Mouse (Mus musculus): Measurements from ENCODE around the gene Mars2.
A peak's percentile ranks its signal among the peaks of the same experiment; 100 is the strongest.

The Mars2 gene

DNA sequence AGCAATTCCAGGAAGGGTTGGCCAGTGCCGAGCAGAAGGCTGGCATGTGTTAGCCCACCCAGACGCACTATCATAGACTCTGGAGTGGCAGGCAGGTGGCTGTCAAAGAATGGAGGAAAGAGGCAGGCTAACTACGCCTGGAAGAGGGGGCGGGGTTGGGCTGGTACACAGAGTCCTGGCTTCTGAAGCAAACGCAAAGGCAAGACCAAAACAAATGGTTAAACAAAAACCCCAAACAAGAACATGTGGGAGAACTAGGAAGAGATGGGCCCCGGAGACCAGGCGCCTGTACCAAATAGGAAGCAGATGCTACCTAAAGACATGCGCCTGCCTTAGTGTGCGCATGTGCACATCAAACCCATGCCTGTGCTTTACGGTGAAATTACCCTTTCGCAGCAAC lies 12.9 kb upstream of the Mars2 start:
- DNase-seq: no peak

DNA sequence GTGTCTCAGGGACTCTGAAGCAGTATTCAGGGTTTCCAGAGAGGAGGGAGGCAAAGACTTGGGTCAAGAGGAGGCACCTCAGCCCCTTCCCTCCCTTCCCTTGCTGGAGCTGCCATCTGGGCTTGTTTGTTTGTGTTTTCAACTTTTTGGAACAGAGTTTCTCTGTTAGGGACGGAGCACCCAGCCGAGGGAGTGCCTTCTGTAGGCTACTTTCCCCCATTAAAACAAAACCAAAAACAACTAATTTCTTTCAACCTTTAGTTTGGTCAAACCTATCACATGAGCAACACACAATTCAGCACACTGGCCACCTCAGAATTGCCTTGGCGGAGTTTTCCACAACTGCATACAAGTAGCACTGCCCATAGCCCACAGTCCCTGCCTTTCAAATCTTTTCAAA lies 11.6 kb upstream of the Mars2 start:
- DNase-seq: no peak

DNA sequence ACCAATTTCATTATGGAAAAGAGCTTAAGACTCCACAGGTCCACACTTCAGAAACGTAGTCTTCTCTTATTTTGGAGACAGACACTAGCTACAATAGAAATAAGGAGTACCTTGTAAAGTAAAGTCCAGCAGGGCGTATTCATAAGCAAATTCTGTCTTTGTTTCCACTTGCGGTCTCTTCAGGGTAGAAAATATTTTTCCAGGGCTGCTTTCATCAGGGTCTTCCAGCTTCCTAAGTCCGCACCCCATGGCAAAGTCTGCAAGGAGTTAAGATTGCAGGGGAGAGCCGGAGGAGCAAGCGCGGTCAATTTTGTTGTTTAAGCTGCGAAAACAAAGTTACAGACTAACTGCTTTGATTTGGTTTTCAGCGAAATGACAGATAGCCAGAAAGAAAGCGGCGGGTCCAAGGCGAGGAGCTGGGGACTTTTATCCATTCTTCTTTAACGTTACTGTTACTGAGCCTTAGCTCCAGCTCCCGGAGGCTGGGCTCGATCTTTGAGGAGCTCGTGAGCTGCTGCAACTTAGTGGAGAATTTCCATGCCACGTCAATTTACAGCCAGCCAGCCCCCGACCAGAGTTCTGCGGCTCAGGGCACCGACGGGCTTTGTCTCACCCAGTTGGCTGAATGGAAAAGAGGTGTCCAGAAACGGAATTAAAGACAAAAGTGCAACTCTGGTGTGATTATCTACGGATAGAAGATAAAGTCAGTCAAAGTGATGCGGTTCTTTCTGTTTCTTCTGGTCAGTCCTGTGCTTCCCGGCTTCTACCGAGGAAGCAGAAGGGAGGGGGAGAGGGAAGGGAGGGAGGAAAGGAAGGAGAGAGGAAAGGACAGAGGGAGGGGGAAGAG lies 10.7 kb upstream of the Mars2 start, which contains the start of gene Rftn2:
Gene Rftn2 (minus strand): TSS at position 772 of the 847 bp plus-strand sequence.
- no peak for DNase-seq

DNA sequence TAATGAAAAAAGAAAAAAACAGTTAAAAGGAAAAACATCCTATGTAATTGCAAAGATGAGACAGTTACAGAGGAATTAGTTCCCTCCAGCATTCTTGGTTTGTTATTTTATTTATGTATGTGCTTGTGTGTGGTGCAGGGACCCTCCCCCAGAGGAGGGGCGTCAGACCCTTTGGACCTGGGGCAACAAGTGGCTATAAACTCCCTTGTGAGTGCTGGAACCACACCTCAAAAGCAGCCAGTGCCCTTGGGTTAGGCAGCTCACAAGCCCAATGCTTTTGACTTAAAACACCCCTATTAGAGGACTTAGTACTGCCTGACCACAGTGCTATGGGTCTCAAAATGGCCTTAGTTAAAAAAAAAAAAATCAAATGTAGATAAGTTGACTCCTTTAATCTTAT lies 9.6 kb upstream of the Mars2 start:
- no peak for DNase-seq

DNA sequence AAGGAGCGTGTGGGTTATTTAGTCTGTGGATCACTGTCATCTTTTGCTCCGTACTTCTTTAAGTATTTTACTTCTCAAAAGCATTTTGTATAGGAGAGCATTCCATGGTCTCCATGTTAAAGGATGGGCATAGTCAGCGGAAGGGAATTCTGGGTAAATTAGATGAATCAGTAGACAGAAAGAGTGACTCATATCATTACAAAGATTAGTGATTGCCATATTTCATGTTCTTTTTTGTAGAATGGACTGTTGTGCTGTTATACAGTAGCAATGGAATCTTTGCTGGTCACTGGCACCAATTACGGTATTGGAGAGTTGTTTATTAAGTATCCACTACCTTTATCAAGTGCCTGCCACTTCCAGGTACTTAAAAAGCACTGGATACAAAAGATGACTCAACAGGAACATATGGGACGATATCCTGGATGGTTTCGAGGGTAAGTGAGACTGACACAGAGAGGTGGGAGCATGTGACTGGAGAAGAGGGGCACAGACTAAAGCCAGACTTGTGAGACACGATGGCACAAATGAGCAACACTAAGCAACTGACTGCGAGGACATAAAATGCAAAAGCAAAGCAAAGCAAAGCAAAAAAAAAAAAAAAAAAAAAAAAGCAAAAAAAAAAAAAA lies 8.6 kb upstream of the Mars2 start:
- no peak for DNase-seq

DNA sequence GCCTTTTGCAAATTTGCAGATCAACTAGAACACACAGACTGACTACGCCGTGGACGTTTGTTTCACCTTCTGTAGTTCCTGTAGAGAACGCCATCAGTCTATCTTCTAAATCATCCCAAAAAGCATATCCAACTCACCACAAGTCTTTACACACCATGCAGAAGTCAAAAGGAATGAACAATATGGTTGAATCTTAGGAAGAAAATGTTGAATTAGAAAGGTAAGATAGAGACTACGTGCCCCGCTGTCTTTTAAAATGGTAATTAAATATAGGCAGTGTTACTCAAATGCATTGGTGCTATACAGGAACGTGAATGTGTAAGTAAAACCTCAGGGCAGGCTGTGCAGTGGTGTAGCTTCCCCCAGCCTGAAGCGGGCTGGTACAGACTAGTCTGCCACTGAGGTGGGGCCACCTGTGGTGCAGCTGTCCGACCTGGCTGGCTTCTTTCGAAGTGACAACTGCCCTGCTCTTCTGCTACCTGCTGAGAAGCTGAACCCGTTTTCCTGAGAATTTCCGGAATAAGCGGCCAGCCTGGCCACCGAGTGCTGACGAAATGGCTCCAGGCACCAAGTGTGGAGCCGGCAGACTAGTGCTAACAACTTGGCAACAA lies 2.0 kb upstream of the Mars2 start:
- no peak for DNase-seq

DNA sequence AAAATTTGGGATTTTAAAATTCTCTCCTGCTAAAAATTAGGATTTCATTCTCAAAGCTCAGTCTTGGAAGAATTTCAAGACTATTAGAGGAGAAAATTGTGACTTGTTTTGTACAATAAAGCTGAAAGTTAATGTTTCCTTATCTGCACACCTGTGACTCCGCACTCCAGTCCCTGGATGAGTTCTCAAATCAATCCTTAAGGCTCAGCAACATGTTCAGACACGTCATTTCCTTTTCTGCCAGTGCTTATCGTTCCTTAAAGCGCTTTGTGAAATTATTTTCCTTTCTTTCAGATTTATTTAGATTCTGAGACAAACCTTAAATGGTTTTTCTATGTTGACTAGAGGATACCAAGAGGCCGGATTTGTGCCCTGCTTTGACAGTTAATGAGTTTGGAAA lies 490 bp upstream of the Mars2 start:
- DNase-seq: no peak

DNA sequence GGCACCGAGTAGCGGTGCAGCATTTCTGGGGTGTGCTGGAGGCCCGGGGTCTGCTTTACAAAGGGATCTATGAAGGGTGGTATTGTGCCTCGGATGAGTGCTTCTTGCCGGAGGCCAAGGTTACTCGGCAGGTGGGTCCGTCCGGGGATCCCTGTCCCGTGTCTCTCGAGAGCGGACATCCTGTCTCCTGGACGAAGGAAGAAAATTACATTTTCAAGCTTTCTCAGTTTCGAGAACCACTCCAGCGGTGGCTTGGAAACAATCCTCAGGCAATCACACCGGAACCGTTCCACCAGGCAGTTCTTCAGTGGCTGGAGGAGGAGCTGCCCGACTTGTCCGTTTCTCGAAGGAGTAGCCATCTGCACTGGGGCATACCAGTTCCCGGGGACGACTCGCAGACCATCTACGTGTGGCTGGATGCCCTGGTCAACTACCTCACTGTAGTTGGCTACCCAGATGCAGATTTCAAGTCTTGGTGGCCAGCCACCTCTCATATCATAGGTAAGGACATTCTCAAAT lies 725 bp downstream of the Mars2 start:
- DNase-seq: peak; percentile 38

DNA sequence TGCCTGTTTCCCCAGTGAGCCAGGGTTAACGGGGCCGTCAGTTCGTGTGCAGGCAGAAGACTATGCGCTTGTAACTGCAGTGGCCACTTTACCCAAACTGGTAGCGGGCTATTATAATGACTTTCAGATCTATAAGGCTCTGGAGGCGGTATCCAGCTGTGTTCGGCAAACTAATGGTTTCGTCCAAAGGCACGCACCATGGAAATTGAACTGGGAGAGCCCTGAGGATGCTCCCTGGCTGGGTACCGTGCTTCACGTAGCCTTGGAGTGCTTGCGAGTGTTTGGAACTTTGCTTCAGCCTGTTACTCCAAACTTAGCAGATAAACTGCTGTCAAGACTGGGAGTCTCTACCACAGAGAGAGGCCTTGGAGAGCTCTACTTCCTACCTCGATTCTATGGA lies 1.5 kb downstream of the Mars2 start:
- no peak for DNase-seq

DNA sequence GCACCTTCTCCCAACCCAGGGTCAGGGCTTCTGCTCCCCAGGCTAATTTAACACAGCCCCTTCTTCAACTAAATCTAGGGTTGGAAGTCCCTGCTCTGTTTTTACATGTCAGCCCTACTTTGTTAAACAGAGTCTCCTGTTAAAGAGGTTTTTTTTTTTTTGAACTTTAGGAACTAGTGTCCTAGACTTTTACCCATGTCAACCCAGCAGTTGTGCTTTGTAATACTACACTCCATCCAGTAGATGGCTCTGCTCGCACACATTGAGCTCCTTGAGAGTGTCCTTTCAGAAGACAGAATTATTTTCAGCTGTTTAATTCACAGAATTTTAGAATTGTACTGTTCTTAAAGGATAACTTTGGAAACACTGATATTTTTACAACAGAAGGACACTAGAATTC lies 2.3 kb downstream of the Mars2 start:
- DNase-seq: no peak

DNA sequence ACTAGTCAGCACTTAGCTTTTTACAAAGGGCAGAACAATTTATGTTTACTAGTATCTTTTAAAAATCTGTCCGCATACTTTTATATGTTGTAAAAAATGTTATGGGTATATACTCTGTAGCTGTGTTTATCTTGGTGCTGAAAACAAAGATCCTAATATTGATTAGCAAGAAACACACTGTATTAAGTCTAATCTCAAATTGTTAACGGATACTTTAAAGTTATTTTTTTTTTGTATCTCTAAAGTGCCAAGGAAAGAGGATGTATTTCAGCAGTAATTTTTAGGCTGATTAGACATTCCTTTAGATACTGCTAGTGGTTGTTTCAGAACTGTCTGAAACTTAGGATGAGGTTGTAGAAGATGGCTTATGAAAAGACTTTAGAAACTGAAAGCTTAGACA lies 9.4 kb downstream of the Mars2 start:
- no peak for DNase-seq

DNA sequence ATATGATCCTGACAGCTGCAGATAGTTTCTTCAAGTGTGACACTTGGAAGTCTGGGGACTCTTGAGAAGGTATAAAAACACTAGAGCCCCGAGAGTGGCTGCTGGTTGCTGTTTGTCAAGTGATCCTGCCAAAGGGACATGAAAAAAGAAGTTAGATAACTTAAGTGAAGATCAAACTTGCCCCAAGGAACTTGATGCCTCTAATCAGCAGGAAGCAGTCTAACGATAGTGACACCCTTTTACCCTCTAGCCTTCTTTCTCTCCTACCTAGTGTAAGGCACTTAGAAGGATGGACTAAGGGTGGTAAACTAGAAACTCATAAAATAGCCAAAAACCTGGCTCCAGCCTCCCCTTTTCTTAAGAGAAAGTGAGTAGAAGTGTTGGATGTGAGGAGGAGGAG lies 27.4 kb downstream of the Mars2 start:
- no peak for DNase-seq

DNA sequence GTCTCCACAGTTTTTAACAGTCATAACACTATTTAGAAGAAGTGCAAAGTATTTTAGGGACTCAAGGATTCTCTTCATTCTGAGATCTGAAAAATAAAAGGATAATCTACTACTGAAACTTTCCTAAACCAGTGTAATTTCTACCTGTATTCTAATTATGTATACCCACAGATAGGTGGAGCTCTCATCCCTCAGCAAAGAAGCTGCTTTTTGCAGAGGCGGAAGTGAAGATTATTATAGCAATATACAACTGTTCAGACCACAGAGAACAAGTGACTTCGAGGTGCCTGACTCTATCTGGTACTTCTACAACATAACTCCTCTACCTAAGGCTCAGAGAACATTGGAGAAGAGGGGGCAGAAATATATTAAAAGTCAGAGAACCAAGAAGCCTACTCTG lies 28.5 kb downstream of the Mars2 start:
- no peak for DNase-seq

DNA sequence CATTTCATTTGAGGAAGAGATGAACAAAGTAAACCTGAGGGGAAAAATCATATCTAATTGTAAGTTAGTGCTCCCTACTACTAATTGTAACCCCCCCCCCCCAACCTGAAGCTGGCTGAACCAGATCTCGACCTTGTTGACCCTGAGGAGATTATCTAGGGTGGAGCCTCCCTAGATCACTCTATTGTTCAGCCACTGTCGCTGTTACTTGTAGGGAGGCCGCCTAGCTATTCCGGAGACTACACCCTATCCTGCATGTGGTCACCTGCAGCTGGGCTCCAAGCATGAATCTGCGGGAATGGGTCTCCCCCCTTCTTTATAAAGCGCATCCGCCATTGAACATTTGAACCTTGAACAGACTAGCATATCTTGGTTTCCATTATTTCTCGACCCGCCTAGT lies 42.1 kb downstream of the Mars2 start:
- DNase-seq: no peak

All from cerebellum, adult 11-12 months (tissue).